Mouse (Mus musculus): ENCODE measurements around the gene Vmn2r68. TPM values are rescaled to one million over a fixed set of nuclear protein-coding genes. Genes with fewer than 3 reads are reported as not detected.

Vmn2r68 gene
- polyA plus RNA-seq (2015; fragmentation: Nextera tagmentation; extraction: Ambion mirVana) = not detected in 2 replicates

- no peaks in the 10 kb centered on the region for H3K27me3 ChIP-seq
- no peak within 1 kb of the TSS for H3K27ac ChIP-seq
- no peaks in the 10 kb centered on the region for H3K36me3 ChIP-seq
- no peak within 1 kb of the TSS for H3K4me2 ChIP-seq
- no peak within 1 kb of the TSS for H3K4me3 ChIP-seq
- no peak for ATAC-seq (ENCODE audit: borderline replicate concordance, extremely low read depth, low FRiP score, low TSS enrichment)
- H3K4me1 ChIP-seq = no peaks in the 10 kb centered on the region
- H3K9me3 ChIP-seq = no peaks in the 10 kb centered on the region
- H3K9ac ChIP-seq = no peak within 1 kb of the TSS
Observed at GRCm38 (mm10) chr7:85237683-85238082, at the start of gene Vmn2r68. Gene Vmn2r68, minus strand, starts transcription at chr7:85237783.

Other genes starting within 250 kb of the Vmn2r68 start
- gene Vmn2r66, start 225.5 kb downstream of the Vmn2r68 start, polyA plus RNA-seq (2015; fragmentation: Nextera tagmentation; extraction: Ambion mirVana) = not detected in 2 replicates
- not detected in 2 replicates for gene Vmn2r67, start 81.8 kb downstream of the Vmn2r68 start, polyA plus RNA-seq (2015; fragmentation: Nextera tagmentation; extraction: Ambion mirVana)
- gene Vmn2r69, start 178.1 kb upstream of the Vmn2r68 start, polyA plus RNA-seq (2015; fragmentation: Nextera tagmentation; extraction: Ambion mirVana) = not detected in 2 replicates

All from lung, embryonic 15.5 days (tissue).